Mouse (Mus musculus) lung, postnatal 0 days (tissue): ENCODE results near the gene Tctex1d2.

Experiments
- CTCF ChIP-seq: IDR thresholded peaks from 2 replicates; pipeline ENCODE4 v1.5.1; 2016; ENCODE audit warnings: antibody characterized with exemption, mild to moderate bottlenecking
- EP300 ChIP-seq: IDR thresholded peaks from 2 replicates; pipeline ENCODE4 v1.6.1; 2016; ENCODE audit warnings: antibody characterized with exemption, mild to moderate bottlenecking, control low read depth

DNA sequence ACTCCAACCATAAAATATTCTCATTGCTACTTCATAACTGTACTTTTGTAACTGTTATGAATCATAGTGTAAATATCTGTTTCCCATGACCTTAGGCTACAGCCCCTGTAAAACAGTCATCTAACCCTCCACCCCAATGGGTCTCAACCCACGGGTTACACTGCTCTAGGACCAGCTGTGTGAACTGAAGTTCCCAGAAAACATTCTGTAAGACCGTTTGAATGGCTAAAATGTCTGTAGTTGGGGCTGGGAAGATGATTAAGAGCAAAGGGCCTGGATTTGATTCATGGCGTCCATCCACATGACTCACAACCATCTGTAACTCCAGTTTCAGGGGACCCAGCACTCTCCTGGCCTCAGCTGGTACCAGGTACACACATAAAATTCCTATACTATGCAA is 21.3 kb upstream of the Tctex1d2 start:
- TF ChIP-seq CTCF (no peak), EP300 (no peak)
